Mouse (Mus musculus) testis, adult 2 months (tissue): ENCODE results near the gene Pitpnc1. TPM values are rescaled to one million over a fixed set of nuclear protein-coding genes. Genes with fewer than 3 reads are reported as not detected.

ENCODE experiments used
- H3K27ac ChIP-seq: fragments of 200-500 bp; 2 replicates; pipeline ENCODE4 v1.5.1; 2012; ENCODE audit warnings: low read depth, low read length; ENCODE audit not compliant: control insufficient read depth, insufficient read depth
- H3K27me3 ChIP-seq: fragments of 200-500 bp; 2 replicates; pipeline ENCODE4 v1.6.1; 2012; ENCODE audit warnings: mild to moderate bottlenecking, low read length, moderate library complexity; ENCODE audit not compliant: control insufficient read depth, insufficient read depth
- H3K36me3 ChIP-seq: fragments of 200-500 bp; 2 replicates; pipeline ENCODE4 v1.6.1; 2012; ENCODE audit warnings: mild to moderate bottlenecking, low read length; ENCODE audit not compliant: control insufficient read depth, insufficient read depth
- H3K4me1 ChIP-seq: fragments of 200-500 bp; 2 replicates; pipeline ENCODE4 v1.6.1; 2012; ENCODE audit warnings: low read length; ENCODE audit not compliant: control insufficient read depth, insufficient read depth
- H3K4me3 ChIP-seq: fragments of 200-500 bp; 2 replicates; pipeline ENCODE4 v1.5.1; 2012; ENCODE audit warnings: low read depth, mild to moderate bottlenecking, low read length, moderate library complexity, mixed read lengths; ENCODE audit not compliant: control insufficient read depth
- CTCF ChIP-seq: fragments of 200-500 bp; IDR thresholded peaks from 2 replicates; pipeline ENCODE4 v1.5.1; 2012; ENCODE audit warnings: low read depth, mild to moderate bottlenecking, inconsistent platforms, low read length, moderate library complexity; ENCODE audit not compliant: control insufficient read depth, insufficient read depth, insufficient replicate concordance
- POLR2A ChIP-seq: fragments of 200-500 bp; IDR thresholded peaks from 2 replicates; pipeline ENCODE4 v1.6.1; 2012; ENCODE audit warnings: low read depth, mild to moderate bottlenecking, inconsistent platforms, low read length, moderate library complexity; ENCODE audit not compliant: control insufficient read depth
- polyA plus RNA-seq: library from polyadenylated mRNA; depleted of rRNA; stranded (reverse); fragments of >200 nt; gene quantifications from 2 replicates; pipeline ENCODE4 v1.2.3, GENCODE M21; 2012

The Pitpnc1 gene
- polyA plus RNA-seq, 1 experiment, result 1.5 TPM

GRCm38 (mm10) chr11:107473137-107473820, 2.8 kb upstream of the Pitpnc1 start:
- H3K27ac ChIP-seq, result no peak overlapping the region
- H3K4me3 ChIP-seq, result no peak overlapping the region
- no peaks in the 10 kb centered on the region for H3K36me3 ChIP-seq
- peak; percentile 53; the same call in 1 of the 2 replicates for TF ChIP-seq CTCF
- no peak for TF ChIP-seq POLR2A
- H3K27me3 ChIP-seq, result no peaks in the 10 kb centered on the region
- H3K4me1 ChIP-seq, result peaks cover 5% of the 10 kb centered on the region

GRCm38 (mm10) chr11:107472304-107472703, 1.8 kb upstream of the Pitpnc1 start:
- Histone ChIP-seq H3K27me3 (no peaks in the 10 kb centered on the region), H3K36me3 (no peaks in the 10 kb centered on the region), H3K4me1 (peaks cover 5% of the 10 kb centered on the region), H3K4me3 (no peak overlapping the region), H3K27ac (no peak overlapping the region)
- no peak for TF ChIP-seq POLR2A
- no peak for TF ChIP-seq CTCF

- Histone ChIP-seq H3K27me3 (no peaks in the 10 kb centered on the region), H3K4me1 (peaks cover 5% of the 10 kb centered on the region), H3K36me3 (no peaks in the 10 kb centered on the region), H3K27ac (no peak overlapping the region), H3K4me3 (no peak overlapping the region; the same call in 1 of the 2 replicates)
- TF ChIP-seq POLR2A (no peak), CTCF (no peak)
Measured at GRCm38 (mm10) chr11:107471071-107471720, 697 bp upstream of the Pitpnc1 start.

- TF ChIP-seq POLR2A (no peak), CTCF (no peak)
- no peaks in the 10 kb centered on the region for H3K27me3 ChIP-seq
- H3K27ac ChIP-seq, result peak overlapping the region; percentile 29; the same call in 1 of the 2 replicates
- H3K4me1 ChIP-seq, result peaks cover 5% of the 10 kb centered on the region
- peak overlapping the region; percentile 80 for H3K4me3 ChIP-seq
- no peaks in the 10 kb centered on the region for H3K36me3 ChIP-seq
Measured at GRCm38 (mm10) chr11:107469523-107470371, 752 bp downstream of the Pitpnc1 start.

- Histone ChIP-seq H3K27me3 (no peaks in the 10 kb centered on the region), H3K27ac (no peak overlapping the region), H3K4me3 (peak overlapping the region; percentile 80), H3K4me1 (peaks cover 5% of the 10 kb centered on the region), H3K36me3 (no peaks in the 10 kb centered on the region)
- TF ChIP-seq CTCF, result peak; percentile 37; the same call in 1 of the 2 replicates
- TF ChIP-seq POLR2A, result no peak
Measured at GRCm38 (mm10) chr11:107469031-107469522, 1.4 kb downstream of the Pitpnc1 start.

GRCm38 (mm10) chr11:107468252-107469030, 2.1 kb downstream of the Pitpnc1 start:
- H3K27ac ChIP-seq, result no peak overlapping the region
- TF ChIP-seq CTCF (no peak), POLR2A (no peak)
- peak overlapping the region; percentile 80 for H3K4me3 ChIP-seq
- H3K36me3 ChIP-seq, result no peaks in the 10 kb centered on the region
- H3K27me3 ChIP-seq, result no peaks in the 10 kb centered on the region
- peaks cover 6% of the 10 kb centered on the region for H3K4me1 ChIP-seq
